Mouse (Mus musculus): Measurements from ENCODE around the gene Zmpste24. TPM values are rescaled to one million over a fixed set of nuclear protein-coding genes. Genes with fewer than 3 reads are reported as not detected.
A peak's percentile ranks its signal among the peaks of the same experiment; 100 is the strongest.
"Not testable (repeated sequence)": the region's sequence is repeated elsewhere in the genome, so short reads cannot be mapped to it uniquely, and the experiment has no call there.

Gene Zmpste24
- 25.4 and 26.6 TPM in 2 replicates for polyA plus RNA-seq (2015; fragmentation: Nextera tagmentation; extraction: Ambion mirVana)

GRCm38 (mm10) chr4:121097650-121098378 lies at the start of gene Zmpste24:
Zmpste24 (minus strand) TSS chr4:121098241.
- H3K4me1 ChIP-seq: peaks cover 18% of the 10 kb centered on the region
- under 1% methylated on average over 39 of the region's 39 CpGs for WGBS

GRCm38 (mm10) chr4:121109126-121109525 lies 11.1 kb upstream of the Zmpste24 start, which contains the start of gene Tmco2:
Tmco2 (minus strand) TSS chr4:121109226.
- Histone ChIP-seq H3K4me2 (replicated peaks) (no peak within 1 kb of the TSS), H3K4me1 (no peaks in the 10 kb centered on the region), H3K9me3 (no peaks in the 10 kb centered on the region), H3K27me3 (no peaks in the 10 kb centered on the region), H3K36me3 (no peaks in the 10 kb centered on the region), H3K4me3 (no peak within 1 kb of the TSS), H3K27ac (replicated peaks) (no peak within 1 kb of the TSS), H3K9ac (replicated peaks) (no peak within 1 kb of the TSS)
- ATAC-seq (replicated peaks): no peak
- WGBS: 86% methylated on average over 2 of the region's 2 CpGs

More at GRCm38 (mm10) chr4:121097650-121098378, at the start of gene Zmpste24:
- ATAC-seq (replicated peaks): peak; percentile 94
- no peaks in the 10 kb centered on the region for H3K9me3 ChIP-seq
- H3K27ac ChIP-seq (replicated peaks): peak within 1 kb of the TSS; percentile 68
- peak within 1 kb of the TSS; percentile 82 for H3K4me2 ChIP-seq (replicated peaks)
- H3K36me3 ChIP-seq: peaks cover 25% of the 10 kb centered on the region
- peak within 1 kb of the TSS; percentile 84 for H3K4me3 ChIP-seq
- H3K9ac ChIP-seq (replicated peaks): peak within 1 kb of the TSS; percentile 71
- no peaks in the 10 kb centered on the region for H3K27me3 ChIP-seq

GRCm38 (mm10) chr4:121103304-121103703 lies 5.3 kb upstream of the Zmpste24 start:
- no peak for ATAC-seq (replicated peaks)
- Histone ChIP-seq H3K4me1 (peaks cover 3% of the 10 kb centered on the region; the same call in 1 of the 2 replicates), H3K9ac (replicated peaks) (no peak overlapping the region), H3K36me3 (no peaks in the 10 kb centered on the region), H3K4me3 (no peak overlapping the region), H3K4me2 (replicated peaks) (no peak overlapping the region), H3K9me3 (no peaks in the 10 kb centered on the region), H3K27me3 (no peaks in the 10 kb centered on the region), H3K27ac (replicated peaks) (no peak overlapping the region)
- WGBS: 86% methylated on average over 4 of the region's 4 CpGs

GRCm38 (mm10) chr4:121090211-121090610 lies 7.8 kb downstream of the Zmpste24 start:
- Histone ChIP-seq H3K36me3 (peaks cover 67% of the 10 kb centered on the region), H3K27me3 (no peaks in the 10 kb centered on the region), H3K27ac (replicated peaks) (no peak overlapping the region), H3K9me3 (no peaks in the 10 kb centered on the region), H3K4me1 (no peaks in the 10 kb centered on the region), H3K4me3 (no peak overlapping the region), H3K4me2 (replicated peaks) (no peak overlapping the region), H3K9ac (replicated peaks) (no peak overlapping the region)
- no peak for ATAC-seq (replicated peaks)
- 94% methylated on average over 4 of the region's 4 CpGs for WGBS

DNA sequence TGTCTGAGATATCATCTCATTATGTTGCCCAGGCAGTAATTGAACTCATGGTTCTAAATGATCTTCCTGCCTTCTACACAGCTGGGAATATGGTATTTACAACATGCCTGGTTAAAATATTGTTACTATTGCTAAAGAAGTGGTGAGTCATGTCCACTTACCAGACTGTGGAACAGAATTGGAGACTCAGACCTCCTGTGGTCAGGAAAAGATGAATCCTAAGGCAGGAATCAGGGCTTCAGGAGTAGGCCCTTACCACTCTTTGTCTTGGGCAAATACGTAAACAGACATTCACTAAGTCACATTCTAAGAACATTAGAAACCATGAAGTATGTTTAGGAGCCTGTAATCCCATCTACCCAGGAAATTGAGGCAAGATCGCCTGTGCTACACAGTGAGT lies 9.3 kb downstream of the Zmpste24 start:
- Histone ChIP-seq H3K27me3 (no peaks in the 10 kb centered on the region), H3K4me2 (replicated peaks) (no peak overlapping the region), H3K36me3 (peaks cover 66% of the 10 kb centered on the region), H3K27ac (replicated peaks) (no peak overlapping the region), H3K4me3 (no peak overlapping the region), H3K9me3 (no peaks in the 10 kb centered on the region), H3K4me1 (no peaks in the 10 kb centered on the region), H3K9ac (replicated peaks) (no peak overlapping the region)
- 93% methylated on average over 2 of the region's 2 CpGs for WGBS
- no peak for ATAC-seq (replicated peaks)

GRCm38 (mm10) chr4:121084506-121084905 lies 13.5 kb downstream of the Zmpste24 start:
- no peak overlapping the region for H3K27ac ChIP-seq (replicated peaks)
- no peak overlapping the region for H3K9ac ChIP-seq (replicated peaks)
- H3K4me2 ChIP-seq (replicated peaks): no peak overlapping the region
- H3K36me3 ChIP-seq: peaks cover 75% of the 10 kb centered on the region
- no peak overlapping the region for H3K4me3 ChIP-seq
- no peaks in the 10 kb centered on the region for H3K27me3 ChIP-seq
- no peaks in the 10 kb centered on the region for H3K4me1 ChIP-seq
- ATAC-seq (replicated peaks): no peak
- H3K9me3 ChIP-seq: no peaks in the 10 kb centered on the region

DNA sequence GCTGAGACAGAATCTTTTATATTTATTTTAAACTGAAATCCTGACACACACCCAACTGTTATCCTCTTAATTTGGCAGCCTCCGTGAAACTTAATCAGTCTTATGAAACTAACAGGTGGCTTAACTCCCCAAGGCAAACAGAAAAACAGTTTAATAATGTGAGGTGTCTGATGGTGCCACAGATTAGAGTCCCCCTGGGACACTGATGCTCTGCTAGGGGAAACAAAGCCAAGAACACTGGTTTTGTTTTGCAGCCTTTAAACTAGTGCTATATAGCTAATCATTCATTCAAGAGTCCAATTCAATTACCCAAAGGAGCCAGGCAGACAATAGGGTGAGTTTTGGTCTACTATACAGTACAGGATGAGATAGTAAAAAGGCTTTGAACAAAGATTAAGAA lies 17.6 kb downstream of the Zmpste24 start:
- no peak overlapping the region for H3K9ac ChIP-seq (replicated peaks)
- ATAC-seq (replicated peaks): no peak
- H3K4me2 ChIP-seq (replicated peaks): no peak overlapping the region
- H3K36me3 ChIP-seq: peaks cover 79% of the 10 kb centered on the region
- H3K4me1 ChIP-seq: no peaks in the 10 kb centered on the region
- H3K27me3 ChIP-seq: no peaks in the 10 kb centered on the region
- 70% methylated on average over 1 of the region's 1 CpGs for WGBS
- no peak overlapping the region for H3K27ac ChIP-seq (replicated peaks)
- no peak overlapping the region for H3K4me3 ChIP-seq
- H3K9me3 ChIP-seq: no peaks in the 10 kb centered on the region

DNA sequence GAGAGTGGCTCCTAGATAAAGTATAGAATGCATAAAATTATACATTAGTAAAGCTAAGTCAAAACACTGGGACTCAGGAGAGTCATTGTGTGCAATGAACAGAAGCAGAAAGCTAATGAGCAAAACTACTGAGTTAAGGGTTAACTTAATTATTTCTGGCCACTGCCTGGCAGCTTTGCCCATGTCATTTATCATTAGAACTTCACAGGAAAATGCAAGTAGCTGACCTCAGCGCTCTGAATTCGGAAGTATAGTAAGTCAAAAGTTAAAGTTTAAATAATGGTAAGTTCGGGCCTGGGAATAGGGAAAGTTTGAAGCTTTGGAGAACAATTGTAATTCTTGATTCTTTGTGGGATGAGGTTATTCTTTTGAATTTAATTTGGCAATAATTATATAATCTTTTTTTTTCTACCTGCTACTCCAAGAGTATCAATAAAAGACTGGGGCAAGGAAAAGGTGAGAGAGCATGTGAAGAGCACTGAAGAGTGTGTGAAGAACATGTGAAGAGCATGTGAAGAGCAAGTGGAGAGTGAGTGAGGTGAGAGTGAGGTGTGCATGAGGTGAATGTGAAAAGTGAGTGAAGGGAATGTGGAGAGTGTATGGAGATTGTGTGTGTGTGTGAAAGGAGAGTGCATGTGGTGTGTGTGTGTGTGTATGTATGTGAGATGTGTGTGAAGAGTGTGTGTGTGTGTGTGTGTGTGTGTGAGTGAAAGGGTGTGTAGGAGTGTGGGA lies 20.0 kb downstream of the Zmpste24 start:
- Histone ChIP-seq H3K36me3 (peaks cover 78% of the 10 kb centered on the region), H3K4me3 (no peak overlapping the region), H3K4me2 (replicated peaks) (no peak overlapping the region), H3K27me3 (no peaks in the 10 kb centered on the region), H3K4me1 (no peaks in the 10 kb centered on the region), H3K9me3 (no peaks in the 10 kb centered on the region), H3K9ac (replicated peaks) (no peak overlapping the region), H3K27ac (replicated peaks) (no peak overlapping the region)
- no peak for ATAC-seq (replicated peaks)
- 82% methylated on average over 3 of the region's 3 CpGs for WGBS

DNA sequence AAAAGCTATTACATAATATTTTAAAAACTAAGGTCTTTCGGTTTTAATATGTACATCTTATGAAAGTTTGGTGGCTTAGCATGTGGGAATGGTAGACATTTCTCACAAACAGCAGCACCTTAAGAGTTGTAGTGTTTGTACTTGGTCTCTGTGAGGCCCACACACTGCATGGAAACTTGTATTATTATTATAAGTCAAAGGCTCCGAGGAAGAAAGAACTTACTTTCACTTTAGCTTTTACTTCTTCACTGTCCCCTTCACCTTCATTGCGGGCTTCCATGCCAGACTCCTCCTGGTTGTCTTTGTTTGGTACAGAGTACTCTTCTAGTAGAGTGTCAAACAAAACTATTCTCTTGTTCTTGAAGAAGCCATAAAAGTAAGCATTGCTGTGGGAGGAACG lies 23.8 kb downstream of the Zmpste24 start:
- H3K27ac ChIP-seq (replicated peaks): no peak overlapping the region
- no peaks in the 10 kb centered on the region for H3K9me3 ChIP-seq
- no peaks in the 10 kb centered on the region for H3K4me1 ChIP-seq
- peaks cover 51% of the 10 kb centered on the region for H3K36me3 ChIP-seq
- no peak overlapping the region for H3K4me2 ChIP-seq (replicated peaks)
- no peaks in the 10 kb centered on the region for H3K27me3 ChIP-seq
- no peak overlapping the region for H3K4me3 ChIP-seq
- 90% methylated on average over 4 of the region's 4 CpGs for WGBS
- no peak overlapping the region for H3K9ac ChIP-seq (replicated peaks)
- ATAC-seq (replicated peaks): no peak

DNA sequence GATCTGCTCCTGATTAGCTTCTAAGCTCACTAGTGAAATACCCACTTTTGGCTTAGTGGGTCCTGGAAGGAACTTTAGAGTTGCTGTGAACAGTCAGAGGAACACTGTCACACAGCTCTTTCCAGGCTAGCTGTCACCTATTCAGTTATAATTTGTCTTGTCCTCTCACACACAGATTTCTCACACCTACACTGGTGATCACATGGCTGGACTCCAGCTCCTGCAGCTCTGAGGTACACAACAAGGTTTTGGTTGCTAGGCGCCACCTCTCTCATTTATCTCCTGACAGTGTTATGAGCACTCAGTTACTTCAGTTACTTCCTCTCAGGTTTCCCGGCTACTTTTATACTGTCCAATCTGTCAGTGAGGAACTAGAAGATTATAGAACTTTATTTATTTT lies 32.7 kb downstream of the Zmpste24 start:
- no peak overlapping the region for H3K9ac ChIP-seq (replicated peaks)
- no peaks in the 10 kb centered on the region for H3K9me3 ChIP-seq
- no peak overlapping the region for H3K4me3 ChIP-seq
- 91% methylated on average over 2 of the region's 2 CpGs for WGBS
- H3K4me2 ChIP-seq (replicated peaks): no peak overlapping the region
- H3K36me3 ChIP-seq: peaks cover 45% of the 10 kb centered on the region
- no peak overlapping the region for H3K27ac ChIP-seq (replicated peaks)
- H3K4me1 ChIP-seq: no peaks in the 10 kb centered on the region
- no peak for ATAC-seq (replicated peaks)
- H3K27me3 ChIP-seq: no peaks in the 10 kb centered on the region

DNA sequence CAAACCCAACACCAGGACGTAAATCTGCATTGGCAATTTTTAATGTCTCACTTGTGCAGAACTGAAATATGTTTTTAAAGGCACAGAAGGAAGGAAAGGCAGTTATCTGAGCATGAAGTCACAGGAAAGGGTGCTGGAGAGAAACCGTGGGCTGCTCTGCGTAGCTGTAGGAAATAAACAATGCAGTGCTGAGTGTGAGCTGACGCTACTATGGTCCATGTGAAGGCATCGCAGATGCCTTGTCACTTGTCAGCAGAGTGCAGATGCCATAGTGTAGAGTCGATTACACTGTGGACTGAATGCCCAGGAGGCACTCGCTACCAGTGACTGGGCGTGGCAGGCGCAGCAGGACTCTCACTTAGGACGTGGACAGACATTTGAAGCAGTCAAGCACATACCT lies 38.8 kb downstream of the Zmpste24 start:
- H3K27me3 ChIP-seq; H3K9ac ChIP-seq (replicated peaks); H3K4me3 ChIP-seq; H3K27ac ChIP-seq (replicated peaks); H3K4me1 ChIP-seq; H3K4me2 ChIP-seq (replicated peaks); H3K9me3 ChIP-seq; ATAC-seq (replicated peaks): not testable (repeated sequence)
- peaks cover 28% of the 10 kb centered on the region; the same call in 1 of the 2 replicates for H3K36me3 ChIP-seq
- WGBS: 92% methylated on average over 10 of the region's 10 CpGs

DNA sequence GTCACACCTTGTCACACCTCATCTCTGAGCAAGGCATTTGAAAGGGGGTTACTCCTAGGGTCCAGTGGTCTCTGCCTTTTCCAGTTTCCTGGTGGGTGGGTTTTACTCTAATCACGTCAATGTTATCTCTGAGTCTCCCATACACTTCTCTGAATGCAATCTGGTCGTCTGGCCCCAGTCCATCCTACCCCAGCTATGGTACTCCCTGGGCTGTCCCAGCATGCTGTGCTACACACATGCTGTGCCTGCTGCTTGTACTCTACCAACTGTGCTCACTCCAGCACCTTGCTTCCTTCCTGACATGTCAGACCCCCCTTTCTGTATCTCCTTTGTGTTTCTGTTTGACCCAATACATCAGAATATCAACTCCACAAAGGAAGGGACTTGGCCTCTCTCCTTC lies 41.0 kb downstream of the Zmpste24 start:
- no peak overlapping the region for H3K4me2 ChIP-seq (replicated peaks)
- H3K36me3 ChIP-seq: peaks cover 21% of the 10 kb centered on the region; the same call in 1 of the 2 replicates
- no peak overlapping the region for H3K4me3 ChIP-seq
- H3K27ac ChIP-seq (replicated peaks): no peak overlapping the region
- WGBS: 52% methylated on average over 2 of the region's 2 CpGs
- peak; percentile 53; the same call in 1 of the 2 replicates for ATAC-seq (replicated peaks)
- no peaks in the 10 kb centered on the region for H3K27me3 ChIP-seq
- no peaks in the 10 kb centered on the region for H3K4me1 ChIP-seq
- H3K9me3 ChIP-seq: no peaks in the 10 kb centered on the region
- no peak overlapping the region for H3K9ac ChIP-seq (replicated peaks)

Data from forebrain, embryonic 15.5 days (tissue).